Mouse (Mus musculus): Measurements from ENCODE around the gene Tdrd7. TPM values are rescaled to one million over a fixed set of nuclear protein-coding genes. Genes with fewer than 3 reads are reported as not detected.

Tdrd7 gene
- total RNA-seq (2021) (10 to 100 TPM; 22.5 to 30.1 TPM), polyA plus RNA-seq (2012; rRNA removed) (5.4 and 5.6 TPM in 2 replicates)
- long read RNA-seq, transcript Tdrd7-201 (17 exons, 3,716 nt), result major isoform, 19 of 23 reads
- long read RNA-seq, partial matches to known transcripts, result 1 of 23 reads
- long read RNA-seq, other reads (novel, unspliced or antisense), result 3 of 23 reads

GRCm38 (mm10) chr4:45964771-45965439 lies at the start of gene Tdrd7:
TSS of gene Tdrd7 (plus strand) at chr4:45965334.
- DNase-seq, result peak; percentile 33

DNA sequence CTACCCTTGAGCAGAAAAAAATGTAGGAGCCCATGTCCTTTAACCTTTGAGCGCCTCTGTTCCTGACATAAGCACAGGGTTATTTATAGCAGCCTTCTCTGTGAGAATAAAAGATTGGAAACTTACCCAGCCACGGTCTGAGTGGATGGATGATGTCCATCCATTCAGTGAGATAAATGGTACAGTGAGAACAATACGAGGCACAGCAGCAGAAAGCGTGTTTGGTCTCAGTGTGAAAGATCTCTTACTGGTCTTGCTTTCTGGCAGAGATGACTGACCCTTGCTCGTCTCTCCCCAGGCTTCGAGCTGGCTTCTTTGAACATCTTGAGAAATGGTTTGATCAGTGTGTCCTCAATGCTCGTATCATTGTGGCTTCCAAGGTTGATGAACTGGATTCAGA lies 48.0 kb upstream of the Tdrd7 start:
- peak; percentile 59 for DNase-seq

DNA sequence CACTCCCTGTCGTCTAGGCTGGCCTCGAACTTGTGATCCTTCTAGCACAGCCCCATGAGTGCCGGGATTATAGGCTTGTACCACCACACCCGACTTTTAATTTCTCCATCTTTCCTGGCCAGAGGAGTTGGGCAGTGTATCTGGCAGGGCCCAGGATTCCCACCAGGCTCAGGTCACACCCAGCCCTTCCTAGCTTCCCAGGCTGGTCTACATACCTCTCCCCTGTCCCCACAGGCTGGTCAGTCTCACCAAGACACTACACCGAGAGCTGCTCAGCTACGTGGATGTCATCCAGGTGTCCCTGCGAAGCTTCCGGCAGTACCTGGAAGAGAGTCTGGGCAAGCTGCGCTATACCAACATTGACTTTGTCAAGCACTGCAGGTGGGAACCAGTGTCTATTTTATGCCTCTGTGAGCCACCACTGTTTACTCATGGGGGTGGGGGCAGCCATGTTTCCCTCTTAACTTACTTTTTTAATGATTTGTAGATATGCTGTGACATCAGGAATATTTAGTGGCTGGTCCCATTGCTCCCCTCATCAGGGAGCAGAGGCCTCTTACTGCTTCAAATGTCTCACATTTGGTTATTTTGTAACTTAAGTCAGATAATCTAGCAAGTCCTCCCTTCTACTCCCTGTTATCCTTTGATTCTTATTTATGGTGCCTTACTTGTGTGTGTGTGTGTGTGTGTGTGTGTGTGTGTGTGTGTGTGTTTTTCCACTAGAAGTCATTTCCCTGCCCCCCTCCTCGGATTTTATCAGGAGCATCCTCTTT lies 43.3 kb upstream of the Tdrd7 start:
- no peak for DNase-seq

DNA sequence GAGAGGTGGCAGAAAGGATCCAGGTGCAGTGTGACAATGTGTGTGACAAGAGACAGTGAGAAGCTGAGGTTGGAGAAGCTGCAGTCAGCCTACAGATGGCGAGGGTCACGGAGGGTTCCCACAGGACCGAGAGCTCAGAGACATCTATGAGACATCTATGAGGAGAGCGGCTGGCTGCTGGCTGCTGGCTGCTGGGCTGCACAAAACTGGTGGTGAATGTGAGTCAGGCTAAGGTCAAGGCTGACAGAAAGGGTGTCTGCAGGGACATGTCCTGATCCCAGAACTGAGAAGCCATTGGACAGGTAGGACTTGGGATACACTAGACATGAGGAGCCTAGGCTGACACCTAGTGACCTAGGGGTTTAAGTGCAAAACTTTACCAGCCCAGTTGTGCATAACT lies 41.1 kb upstream of the Tdrd7 start:
- DNase-seq, result peak; percentile 69

DNA sequence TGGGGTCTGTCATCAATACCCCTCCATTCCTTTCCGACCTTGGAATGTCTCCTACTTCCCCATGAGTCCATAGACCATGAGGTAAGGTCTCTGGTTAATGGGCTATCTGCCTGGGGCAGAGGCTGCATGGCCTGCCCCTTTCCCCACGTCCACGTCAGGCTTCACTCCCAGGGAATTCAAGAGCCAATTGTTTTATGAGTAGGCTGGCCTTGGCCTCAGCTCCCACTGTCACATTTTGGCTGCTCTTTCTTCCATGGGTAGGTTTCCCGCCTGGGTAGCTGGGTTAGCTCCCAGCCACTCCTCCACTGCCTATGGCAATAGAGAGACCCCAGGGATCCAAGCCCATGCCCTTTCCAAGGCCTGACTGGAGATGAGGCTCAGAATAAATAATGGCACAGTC lies 36.6 kb upstream of the Tdrd7 start:
- peak; percentile 75 for DNase-seq

DNA sequence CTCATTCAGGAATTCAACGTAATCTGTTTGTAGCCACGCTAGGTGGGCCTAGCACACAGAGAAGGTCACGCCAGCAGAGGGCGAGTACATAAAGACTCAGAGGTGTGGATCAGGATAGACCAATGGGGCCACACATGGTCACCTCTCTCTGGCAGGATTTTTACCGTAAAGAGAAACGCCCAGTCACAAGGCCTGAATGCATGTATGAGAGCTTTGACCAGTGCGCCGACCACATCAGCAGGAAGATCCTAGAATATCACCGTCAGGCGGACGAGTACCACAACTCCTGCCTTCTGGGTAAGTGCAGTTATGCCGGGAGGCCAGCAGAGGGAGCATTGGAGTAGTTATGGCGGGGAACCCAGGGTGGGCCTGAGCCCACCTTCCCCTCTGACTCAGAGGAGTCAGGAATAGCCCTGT lies 23.5 kb upstream of the Tdrd7 start:
- DNase-seq, result peak; percentile 42

DNA sequence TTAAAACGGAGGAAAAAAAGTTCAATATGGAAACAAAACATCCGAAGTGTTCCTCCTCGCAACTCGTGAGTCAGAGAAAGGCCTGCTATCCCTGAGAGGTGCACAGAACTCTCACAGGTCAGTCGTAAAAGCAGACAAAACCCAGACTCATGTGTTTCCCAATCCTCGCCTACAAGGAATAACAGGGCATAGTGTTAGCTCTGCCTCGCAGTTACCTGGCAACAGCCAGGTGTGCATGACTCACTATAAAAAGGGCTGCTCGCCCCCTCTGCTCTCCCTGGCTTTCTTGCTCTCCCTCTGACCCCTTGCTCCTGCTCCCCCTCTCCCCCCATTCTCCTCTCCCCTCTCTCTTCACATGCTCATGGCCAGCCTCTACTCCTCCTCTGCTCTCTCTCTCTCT lies 17.4 kb upstream of the Tdrd7 start:
- DNase-seq, result no peak

GRCm38 (mm10) chr4:45949109-45949848 lies 15.9 kb upstream of the Tdrd7 start:
- peak; percentile 71 for DNase-seq

GRCm38 (mm10) chr4:45951830-45952229 lies 13.3 kb upstream of the Tdrd7 start:
- DNase-seq, result no peak

DNA sequence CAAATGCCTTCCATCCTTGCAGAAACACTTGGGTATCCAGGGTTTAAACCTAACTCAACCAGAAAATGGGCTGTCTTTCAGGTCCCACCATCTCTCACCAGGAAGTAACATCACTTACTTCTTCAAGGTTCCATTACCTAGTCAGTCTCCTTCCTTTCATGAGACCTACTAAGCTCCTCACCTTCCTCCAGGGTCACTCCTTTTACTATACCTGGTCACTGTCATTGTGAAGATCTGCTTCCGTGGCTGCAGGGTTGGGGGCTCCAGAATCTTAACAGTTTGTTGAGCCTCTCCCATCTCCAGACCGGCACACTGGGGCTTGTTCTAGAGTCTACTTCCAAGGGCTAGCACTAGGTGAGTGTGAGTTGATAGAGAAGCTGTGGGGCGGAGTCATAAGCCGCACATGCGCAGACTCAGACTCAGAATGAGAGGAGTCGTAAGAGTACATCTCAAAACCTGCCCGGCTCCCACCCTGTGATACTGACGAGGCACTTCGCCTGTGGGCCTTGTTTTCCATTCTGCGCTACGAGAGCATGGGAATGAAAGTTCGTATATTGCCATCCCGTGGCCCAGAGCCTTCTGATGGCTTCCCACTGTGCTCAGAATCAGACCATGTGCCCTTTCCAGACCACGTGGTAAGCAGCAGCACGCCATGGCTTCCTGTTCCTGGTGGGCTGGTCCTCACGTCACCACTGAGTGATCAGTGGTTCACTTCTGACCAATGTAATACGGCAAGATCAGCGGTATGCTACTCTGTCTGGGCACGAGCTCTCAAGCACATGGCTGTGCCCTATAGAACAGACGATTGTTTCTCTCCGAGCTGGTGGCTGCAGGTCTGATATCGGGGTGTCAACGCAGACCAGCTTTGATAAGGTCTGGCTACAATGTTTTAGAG lies 11.9 kb upstream of the Tdrd7 start:
- no peak for DNase-seq

- DNase-seq, result no peak
Observed at GRCm38 (mm10) chr4:45955235-45955634, 9.9 kb upstream of the Tdrd7 start.

DNA sequence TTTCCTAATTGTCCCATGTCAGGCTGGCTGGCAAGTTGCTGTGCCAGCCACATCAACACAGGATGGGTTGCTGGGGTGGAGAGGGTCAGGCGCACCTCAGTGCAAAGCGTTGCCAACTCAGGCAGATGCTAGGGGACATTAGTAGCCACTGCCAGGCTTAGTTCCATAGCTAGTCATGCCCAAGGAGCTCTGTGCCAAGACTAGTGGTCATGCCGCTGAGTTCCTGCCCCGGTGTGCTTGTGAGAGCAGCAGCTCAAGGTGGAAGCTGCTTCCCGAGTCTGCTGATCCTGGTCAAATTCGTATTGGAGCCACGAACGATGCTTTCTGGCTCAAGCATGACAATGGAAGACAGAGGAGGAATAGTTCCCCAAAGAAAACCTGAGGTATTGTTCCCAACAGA lies 9.0 kb upstream of the Tdrd7 start:
- no peak for DNase-seq

DNA sequence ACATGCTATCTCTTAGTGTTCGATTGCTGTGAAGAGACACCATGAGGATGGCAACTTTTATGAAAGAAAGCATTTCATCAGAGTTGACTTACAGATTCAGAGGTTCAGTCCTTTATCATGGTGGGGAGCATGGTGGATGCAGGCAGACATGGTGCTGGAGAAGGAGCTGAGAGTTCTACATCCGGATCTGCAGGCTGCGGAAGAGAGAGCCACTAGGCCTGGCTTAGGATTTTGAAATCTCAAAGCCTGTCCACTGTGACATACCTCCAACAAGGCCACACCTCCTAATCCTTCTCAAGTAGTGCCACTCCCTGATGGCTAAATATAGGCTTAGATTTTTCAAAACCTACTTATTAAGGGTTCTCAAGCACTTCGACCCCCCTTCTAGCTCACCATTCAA lies 8.4 kb upstream of the Tdrd7 start:
- DNase-seq, result no peak

- peak; percentile 24 for DNase-seq
Observed at GRCm38 (mm10) chr4:45965737-45966447, 758 bp downstream of the Tdrd7 start.

DNA sequence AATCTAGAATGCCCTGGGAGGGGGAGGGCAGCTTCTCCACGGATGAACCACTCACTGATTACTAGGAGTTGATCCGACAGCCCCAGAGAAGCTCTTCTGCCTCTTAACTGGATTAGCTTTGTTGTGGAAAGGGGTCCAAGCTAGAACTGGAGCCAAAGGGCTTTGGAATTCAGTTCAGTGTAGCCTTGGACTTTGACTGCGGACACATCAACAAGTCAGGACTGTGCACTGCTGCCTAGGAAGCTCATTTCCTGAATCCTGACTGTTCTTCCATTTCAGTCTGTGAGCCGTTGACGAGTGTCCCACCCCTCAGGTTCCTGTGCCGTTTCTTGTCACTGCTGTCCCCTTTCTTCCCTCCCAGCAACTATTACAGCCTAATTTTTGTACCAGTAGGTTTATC lies 1.6 kb downstream of the Tdrd7 start:
- DNase-seq, result no peak

DNA sequence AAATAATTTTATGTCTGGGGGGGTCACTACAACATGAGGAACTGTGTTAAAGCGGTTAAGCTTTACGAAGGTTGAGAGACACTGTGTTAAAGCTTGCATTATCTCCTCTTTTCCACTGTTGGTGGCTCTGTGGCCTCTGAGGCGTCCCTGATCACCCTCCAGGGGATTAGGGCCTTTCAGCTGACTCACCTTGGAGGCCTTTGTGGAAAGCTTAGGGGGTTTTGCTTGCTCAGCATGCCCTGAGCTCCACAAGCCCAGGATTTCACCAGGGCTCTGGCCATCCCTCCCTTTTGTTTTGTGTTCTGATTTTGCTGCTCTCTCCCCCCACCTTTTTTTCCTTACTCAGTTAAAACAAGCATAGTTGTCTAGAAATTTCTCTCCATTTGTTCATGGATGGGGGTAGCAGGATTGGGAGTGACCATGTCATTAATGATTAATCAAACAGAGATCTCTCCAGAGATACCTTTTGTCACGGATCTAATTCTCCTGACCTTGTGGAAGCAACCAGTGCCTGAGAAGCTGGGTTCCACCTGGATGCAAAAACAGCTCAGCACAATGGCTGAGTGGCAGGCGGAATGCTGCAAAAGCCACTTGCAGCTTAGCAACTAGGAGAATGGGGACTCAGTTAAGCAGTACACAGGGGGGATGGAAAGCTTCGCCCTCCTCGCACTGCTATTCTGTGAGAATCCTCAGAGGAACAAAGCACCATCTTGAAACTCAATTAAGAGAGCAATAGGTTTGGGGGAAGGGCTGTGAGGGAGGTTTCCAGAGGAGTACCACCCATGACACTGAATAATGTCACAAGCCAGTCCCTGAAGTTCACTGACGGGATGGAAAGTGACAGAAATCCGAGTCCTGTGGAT lies 2.6 kb downstream of the Tdrd7 start:
- no peak for DNase-seq

DNA sequence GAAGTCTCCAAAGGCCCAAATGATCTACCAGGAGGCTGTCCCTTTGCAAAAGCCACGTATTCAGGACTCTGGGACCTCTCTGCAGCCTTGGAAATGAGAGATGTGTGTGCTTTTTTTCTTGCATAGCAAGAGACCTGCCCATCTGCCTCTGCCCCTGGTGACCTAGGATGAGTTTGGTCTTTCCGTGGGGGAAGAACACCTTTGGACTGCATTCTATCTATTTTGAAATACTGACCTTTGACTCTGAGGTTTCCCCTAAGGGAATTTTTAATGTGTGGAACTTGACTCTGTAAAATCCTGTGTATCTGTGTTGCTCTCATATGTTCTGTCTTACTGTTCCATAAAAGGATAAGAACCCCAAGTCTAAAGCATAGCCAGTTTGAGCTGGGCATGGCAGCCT lies 3.9 kb downstream of the Tdrd7 start:
- DNase-seq, result no peak

GRCm38 (mm10) chr4:45970048-45970560 lies 5.0 kb downstream of the Tdrd7 start:
- DNase-seq, result no peak

- DNase-seq, result peak; percentile 100
Observed at GRCm38 (mm10) chr4:45971806-45972447, 6.8 kb downstream of the Tdrd7 start.
